Mouse (Mus musculus): ENCODE measurements around the gene Lrrk1. TPM values are rescaled to one million over a fixed set of nuclear protein-coding genes. Genes with fewer than 3 reads are reported as not detected.

Gene Lrrk1
- total RNA-seq, 4 experiments from 2014 or later: 3.6 to 6.0 (median 5.2) TPM

DNA sequence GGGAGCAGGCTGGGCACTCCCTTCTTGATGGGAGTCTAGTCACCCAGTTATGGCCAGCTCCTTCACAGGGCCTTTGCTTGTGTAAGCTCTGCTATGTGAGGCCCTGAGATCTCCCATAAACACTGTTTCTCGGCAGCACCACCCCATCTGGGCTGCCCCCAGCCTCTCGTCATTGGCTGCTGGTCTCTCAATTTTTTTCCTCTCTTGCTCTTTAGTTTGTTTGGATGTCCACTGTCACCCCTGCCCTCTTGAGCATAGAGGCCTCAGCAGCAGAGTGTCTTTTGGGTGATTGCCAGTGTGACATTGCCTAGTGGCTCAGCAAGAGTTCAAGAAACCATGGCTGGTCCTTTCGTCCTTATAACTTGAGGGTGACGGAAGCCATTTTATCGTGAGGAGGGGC, 130.9 kb downstream of the Lrrk1 start:
- no peak for DNase-seq (ENCODE audit: low spot score in 2 of 2)

DNA sequence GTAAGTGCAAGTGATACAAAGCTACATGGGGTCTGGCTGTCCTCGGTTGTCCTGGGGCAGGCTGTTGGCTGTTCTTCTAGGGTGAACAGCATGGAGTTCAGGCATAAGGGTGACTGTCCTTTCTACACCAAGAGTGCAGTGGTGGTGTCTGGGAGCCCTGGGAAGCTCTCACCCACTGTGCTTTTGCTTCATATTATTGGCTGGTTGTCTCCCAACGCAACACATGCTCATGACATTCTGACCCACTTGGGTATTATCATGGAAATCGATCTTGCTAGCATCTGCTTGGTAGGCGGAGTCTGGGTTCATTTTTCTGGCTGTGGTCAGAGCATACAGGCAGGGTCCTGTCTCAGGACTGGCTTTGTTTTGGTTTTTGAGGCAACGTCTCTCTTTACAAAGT, 131.7 kb downstream of the Lrrk1 start:
- DNase-seq (ENCODE audit: low spot score in 2 of 2): no peak

DNA sequence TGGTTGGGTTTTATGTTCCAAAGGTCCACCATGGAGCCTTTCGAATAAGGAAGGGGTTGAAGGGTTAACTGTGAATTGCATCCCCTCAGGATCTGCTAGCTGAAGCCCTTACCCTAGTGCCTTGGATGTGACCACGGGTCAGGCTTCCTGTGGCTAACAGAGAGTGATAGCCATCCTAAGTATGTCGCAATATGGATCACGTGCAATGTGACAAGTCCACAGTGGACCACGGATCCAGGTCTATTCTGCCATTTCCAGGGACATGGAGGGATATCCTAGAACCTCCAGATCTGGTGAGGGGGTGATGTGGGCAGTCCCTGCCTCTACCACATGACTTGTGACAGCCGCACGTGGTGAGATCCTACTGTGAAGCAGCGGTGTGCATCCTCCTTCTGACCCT, 133.2 kb downstream of the Lrrk1 start:
- DNase-seq (ENCODE audit: low spot score in 2 of 2): no peak

DNA sequence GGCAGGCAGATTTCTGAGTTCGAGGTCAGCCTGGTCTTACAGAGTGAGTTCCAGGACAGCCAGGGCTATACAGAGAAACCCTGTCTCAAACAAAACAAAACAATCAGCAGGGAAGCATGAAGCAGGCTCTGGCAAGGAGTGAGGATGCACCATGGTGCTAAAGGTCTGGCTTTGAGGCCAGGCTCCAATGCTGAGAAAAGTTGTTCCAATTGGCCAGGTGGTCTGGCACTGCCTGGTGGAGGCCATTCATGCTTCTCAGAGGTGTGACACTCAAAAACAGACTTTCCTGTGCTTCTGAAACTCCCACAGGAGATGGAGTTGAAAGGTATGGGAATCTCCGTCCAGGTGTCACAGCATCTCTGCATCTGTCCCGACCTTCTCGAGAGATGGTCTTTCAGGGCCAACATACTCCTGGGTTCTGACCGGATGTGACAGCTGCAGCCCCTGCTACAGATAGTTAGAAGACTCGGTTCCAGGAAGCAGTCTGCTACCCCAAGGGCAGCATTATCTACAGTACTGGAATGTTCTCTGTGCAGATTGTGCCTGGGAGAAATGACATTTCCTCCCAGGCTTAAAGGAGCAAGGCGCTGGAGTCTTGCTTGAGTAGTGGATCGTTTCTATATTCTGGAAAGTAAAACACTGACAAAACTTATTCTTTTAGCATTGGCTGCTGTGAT, 134.0 kb downstream of the Lrrk1 start:
- DNase-seq (ENCODE audit: low spot score in 2 of 2): no peak

DNA sequence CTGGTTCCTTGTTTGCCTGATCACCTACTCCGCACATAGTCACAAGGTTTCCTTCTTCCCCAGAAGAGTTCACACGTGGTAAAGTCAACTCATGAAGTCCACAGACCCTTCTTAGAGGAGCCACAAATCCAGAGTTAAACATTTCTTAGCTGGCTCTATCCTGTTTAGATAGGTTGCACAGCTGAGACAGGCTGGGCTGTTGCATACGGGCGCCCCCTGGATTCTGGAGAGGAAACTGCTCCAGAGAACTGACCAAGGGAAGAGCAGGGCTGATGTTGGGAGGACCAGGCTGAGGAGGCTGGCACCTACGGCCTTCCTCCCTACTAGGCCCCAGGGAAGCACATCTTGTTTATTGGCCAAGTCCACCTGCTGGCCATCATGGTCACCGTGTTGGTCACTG, 138.1 kb downstream of the Lrrk1 start:
- peak; percentile 18 to 49 for DNase-seq (ENCODE audit: low spot score in 2 of 2)

DNA sequence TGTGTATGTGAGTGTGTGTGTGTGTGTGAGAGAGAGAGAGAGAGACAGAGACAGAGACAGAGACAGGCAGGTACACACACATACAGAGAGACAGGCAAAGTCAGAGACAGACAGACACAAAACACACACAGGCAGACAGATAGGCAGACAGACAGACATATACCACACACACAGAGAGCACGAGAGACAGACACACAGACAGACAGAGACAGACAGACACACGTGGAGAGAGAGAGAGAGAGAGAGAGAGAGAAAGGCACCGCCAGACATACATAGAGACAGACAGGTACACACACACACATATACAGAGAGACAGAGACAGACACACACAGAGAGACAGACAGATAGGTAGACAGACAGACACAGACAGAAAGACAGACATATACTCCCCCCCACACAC, 138.7 kb downstream of the Lrrk1 start:
- no peak for DNase-seq (ENCODE audit: low spot score in 2 of 2)

DNA sequence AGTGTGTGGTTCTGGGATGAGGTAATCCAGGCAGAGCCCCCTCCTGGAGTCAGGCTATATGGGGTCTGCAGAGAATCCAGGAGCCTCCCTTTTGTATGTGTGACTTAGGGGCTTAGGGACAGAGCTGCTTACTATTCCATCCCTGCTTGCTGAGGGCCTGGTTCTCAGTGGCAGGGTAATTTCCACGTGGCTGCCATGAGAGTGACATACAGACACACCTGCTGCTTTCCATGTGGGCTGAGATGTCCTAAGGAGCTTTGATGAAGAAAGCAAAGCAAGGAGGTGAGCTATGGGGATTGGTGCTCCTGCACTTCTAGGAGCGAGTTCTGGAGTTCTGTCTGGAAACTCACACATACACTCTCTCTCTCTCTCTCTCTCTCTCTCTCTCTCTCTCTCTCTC, 139.1 kb downstream of the Lrrk1 start:
- no peak for DNase-seq (ENCODE audit: low spot score in 2 of 2)

DNA sequence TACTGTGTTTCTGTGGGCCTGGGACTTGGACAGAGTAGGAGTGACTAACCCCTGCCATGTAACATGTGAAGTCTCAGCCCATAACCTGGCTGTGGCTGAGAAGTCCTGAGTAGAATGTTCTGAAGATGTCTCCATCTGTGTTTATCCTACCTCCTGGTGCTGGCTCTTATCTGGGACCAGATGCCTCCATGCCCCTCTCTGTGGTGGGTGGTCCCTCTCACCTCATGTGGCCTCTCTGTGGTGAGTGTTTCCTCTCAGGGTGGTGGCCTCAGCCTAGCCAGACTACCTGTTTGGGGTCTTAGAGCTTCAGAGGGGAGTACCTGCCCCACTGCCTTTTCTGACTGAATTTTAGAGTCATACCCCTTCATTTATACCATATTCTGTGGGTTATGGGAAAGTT, 139.9 kb downstream of the Lrrk1 start:
- no peak for DNase-seq (ENCODE audit: low spot score in 2 of 2)

DNA sequence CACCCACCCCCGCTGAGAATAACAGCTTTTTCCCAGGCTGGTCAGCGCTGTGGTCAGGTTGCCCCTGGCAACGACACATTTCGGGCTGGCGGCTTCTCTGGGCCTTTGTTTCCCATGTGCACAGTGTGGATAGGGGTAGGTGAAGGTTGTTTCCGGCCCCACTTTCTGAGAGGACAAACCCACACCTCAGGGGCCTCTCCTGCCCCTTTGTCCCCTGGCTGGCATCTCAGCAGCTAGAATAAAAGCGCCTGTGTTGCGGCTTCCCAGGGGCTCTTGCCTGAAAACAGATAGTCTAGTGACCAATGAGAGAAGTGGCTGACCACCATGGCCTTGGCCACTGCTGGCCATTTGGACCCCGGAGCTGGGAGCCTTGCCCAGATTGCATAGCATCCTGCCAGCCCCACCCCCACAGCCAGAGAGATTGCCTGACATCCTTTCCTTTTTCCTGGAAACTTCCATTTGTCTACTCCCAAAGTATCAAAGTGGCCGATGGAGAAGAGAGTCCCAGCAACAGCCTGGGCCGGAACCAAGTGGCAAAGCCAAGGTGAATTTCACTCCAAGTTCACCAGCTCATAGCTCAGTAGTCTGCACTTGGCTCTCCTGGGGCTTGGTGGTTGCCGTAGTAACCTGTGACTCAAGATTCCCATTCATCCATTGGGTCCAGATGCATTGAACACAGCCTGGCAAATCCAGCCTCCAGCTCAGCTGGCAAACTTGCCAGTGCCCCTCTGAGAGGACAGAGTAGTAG, 140.7 kb downstream of the Lrrk1 start:
- peak; percentile 25 to 84 for DNase-seq (ENCODE audit: low spot score in 2 of 2)

DNA sequence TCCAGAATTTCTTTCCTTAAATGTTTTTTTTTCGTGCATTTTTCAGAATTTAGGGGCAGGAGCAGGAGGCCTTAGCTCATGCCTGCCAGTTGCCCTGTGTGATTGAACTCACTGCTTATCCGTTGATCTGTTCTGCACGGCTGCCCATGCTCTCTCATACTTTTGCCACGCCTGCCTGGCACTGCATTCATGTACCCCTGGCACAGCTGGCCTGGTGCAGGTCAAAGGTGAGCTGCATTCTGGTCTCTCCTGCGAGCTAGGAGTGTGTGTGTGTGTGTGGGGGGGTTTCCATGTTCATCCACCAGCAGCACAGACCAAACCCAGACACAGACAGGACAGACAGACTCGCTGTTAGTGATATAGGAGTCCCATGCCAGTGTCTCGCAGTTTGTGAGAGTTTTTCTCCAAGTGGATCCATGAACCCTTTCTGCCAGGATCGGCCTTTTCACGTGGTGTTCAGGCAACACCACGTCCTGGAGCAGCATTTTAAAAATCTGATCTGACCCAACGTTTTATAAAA, 141.4 kb downstream of the Lrrk1 start:
- no peak for DNase-seq (ENCODE audit: low spot score in 2 of 2)

DNA sequence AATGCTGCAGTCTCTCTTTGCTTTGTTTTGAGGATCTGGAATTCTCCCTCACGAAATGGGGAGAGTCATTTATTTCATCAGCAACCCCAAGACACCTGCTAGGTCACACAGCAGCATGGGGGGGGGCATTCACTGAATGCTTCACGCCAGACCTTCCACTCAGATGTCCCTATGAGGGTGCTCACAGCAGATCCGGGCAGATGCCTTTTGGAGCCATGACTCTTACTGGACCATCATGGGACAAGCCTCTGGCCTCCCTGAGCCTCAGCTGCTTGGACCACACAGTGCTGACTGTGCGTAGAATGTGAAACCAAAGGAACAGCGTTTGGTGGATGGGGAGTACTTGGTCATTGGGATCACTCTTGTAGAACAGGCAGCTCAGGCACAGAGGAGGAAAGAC, 142.5 kb downstream of the Lrrk1 start:
- no peak for DNase-seq (ENCODE audit: low spot score in 2 of 2)

DNA sequence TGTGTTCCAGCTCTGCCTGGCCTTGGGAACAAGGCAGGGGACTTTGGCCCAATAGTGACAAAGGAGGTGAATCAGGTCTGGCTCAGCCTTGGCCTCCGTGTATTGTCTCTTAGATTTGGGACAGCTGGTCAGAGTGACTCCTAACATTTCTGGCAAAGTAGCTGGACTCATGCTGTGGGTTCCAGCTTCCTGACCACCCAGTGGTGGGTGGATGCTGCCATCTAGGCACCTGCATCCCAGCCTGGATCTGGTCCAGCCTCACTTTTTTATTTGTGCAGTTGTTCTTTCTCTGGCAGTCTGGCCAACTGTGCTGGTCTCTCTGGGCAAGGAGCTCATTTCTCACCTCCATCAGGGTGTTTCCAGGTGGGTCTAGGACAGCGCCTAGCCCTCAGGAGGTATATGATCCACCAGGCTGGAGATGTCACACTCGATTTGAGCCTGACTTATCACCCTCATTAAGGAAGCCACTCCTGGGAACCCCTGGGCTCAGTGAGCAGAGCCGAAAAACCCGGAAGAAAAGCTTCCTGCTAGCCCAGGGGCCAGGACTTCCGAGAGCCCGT, 144.3 kb downstream of the Lrrk1 start:
- DNase-seq (ENCODE audit: low spot score in 2 of 2): no peak

DNA sequence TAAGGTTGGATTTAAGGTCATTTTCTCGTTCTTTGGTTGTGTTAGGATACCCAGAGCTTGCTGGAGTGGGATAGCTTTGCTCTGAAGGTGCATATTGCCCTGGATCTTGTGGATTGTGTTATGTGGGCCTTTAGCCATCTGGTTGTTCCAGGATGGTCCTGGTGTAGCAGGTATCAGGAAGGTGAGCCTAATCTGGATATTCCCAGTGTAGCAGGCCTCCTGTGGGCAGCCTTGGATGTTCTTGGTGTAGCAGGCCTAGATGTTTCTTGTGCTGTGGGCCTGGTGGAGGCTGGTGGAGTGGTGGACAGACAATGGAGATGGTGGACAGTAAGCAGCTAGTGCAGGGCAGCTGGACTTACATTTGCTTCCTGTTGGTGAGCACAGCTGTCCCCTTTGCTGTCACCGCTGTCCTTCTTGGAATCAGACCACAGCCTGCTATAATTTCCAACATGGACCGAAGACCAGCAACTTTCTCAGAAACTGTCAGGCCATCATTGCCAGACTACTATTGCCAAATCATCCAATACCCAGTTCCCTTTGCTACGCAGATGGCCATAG, 146.2 kb downstream of the Lrrk1 start:
- no peak for DNase-seq (ENCODE audit: low spot score in 2 of 2)

DNA sequence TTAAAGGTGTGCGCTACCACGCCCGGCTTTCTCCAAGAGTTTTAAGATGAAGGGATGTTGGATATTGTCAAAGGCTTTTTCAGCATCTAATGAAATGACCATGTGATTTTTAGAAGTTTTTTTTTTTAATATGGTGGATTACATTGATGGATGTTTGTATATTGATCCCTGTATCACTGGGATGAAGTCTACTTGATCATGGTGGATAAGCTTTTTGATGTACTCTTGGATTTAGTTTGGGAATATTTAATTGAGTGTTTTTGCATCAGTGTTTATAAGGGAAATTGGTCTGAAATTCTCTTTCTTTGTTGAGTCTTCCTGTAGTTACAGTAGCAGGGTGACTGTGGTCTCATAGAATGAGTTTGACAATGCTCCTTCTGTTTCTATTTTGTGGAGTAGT, 150.0 kb downstream of the Lrrk1 start:
- no peak for DNase-seq (ENCODE audit: low spot score in 2 of 2)

DNA sequence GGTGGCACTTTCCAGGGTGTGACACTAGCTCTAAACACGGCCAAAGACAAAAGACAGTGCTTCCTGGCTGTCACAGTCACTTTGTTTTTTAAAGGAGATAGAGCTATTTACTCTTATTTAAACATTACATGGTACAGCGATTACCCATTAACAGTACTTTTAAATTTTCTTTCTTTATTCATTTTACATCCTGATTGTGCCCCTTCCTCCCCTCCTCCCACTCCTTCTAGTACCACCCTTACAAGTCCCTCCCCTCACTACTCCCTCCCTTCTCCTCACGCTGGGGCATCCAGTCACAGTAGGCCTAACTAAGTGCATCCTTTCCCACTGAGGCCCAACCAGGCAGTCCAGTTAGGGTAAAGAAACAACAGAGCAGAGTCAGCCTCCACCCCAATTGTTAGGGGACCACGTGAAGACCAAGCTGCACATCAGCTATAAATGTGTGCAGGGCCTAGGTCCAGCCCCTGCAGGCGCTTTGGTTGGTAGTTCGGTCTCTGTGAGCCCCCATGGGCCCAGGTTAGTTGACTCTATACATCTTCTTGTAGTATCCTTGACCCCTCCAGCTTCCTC, 154.1 kb downstream of the Lrrk1 start:
- DNase-seq (ENCODE audit: low spot score in 2 of 2): no peak

DNA sequence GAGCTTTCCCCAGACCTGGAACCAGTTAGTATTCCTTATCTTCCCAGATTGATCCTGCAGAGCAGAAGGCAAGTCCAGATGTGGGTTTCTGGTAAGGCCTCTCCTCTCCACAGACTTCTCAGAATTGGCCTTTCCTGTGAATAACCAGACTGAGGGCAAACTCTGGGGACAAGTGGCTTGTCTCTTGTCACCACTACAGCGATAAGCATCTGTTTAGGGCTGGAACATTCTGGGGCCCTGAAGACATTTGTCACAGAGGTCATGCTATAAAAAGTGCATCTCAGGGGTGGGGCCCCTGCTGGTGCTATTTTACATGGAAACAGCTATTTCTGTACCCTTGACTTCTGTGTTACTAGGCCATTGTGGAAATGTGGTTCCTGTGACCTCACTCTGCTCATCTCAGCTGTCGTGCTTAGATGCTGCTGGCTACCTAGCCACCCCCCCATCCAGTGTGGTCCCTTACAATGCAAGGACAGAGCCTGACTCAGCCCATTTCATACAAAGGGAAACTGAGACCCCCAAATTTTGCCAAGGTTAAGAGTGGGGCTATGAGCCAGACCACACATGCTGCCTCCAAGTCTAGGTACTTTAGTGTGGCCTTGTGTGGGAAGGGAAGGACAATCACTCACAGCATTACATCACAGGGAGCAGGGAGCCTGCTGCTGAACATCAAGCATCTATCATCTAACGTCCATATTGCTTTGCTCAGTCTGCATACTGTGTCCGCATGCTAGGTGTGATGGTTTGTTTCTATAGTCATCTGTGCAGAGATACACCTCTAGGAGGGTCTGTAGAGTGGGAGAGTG, 154.8 kb downstream of the Lrrk1 start:
- no peak for DNase-seq (ENCODE audit: low spot score in 2 of 2)

DNA sequence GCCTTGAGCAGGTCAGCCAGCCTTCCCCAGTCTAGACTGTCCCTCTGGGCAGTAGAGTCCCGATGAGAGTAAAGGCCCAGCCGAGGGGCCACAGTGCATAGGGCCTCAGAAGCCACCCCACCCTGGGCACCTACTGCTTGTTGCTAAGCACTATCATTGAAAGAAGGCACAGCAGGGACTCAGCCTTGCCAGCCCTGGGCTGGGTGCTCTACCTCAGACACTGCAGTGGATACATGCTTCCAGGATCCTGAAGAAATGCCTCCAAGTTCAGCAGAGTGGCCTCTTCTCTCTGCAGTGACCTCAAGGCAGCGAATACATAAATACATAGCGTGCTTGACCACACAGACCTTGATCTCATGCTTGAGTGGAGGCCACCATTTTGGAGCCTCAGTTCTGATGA, 156.3 kb downstream of the Lrrk1 start:
- DNase-seq (ENCODE audit: low spot score in 2 of 2): no peak

DNA sequence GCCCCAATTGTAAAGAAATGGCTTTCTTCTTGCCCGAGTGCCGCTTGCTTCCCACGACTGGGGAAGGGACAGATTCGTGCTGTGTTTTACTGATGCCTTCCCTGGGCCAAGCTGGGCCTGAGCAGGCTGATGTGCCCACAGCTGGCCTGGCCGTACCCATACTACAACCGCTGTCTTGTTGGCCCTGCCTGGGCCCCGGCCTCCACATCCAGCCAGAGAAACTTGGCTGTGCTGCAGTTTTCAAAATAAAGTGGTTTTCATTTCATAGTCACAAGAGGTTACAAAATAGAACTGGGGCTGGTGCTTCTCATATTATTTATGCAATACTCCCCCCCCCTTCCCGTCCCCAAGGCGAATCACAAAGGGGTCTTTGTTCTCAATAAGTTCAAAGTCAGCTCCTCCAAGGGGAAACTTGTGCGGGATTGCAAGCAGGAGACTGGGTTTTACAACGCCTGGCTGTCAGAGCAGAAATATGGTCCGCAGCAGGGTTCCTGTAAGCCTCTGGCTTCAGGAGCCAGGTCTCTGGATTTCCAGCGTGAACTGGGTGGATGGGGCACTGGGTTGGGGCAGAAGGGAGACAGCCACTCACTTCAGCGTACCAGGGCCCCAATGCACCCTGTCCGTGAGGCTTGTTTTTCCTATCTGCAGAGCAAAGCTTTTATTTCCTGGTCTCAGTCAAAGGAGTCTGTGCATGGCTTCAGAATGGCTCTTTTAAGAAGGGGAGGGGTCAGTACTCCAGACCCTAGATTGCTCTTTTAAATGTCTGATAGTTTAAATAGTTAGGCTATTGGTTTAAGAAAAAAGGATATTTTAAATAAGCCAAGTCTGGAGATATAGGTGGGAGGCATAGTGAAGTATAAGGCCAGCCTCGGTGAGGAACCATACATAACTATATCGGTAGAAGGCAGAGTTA, 157.3 kb downstream of the Lrrk1 start:
- peak in 1 of 2 experiments; percentile 12 for DNase-seq (ENCODE audit: low spot score in 2 of 2)

DNA sequence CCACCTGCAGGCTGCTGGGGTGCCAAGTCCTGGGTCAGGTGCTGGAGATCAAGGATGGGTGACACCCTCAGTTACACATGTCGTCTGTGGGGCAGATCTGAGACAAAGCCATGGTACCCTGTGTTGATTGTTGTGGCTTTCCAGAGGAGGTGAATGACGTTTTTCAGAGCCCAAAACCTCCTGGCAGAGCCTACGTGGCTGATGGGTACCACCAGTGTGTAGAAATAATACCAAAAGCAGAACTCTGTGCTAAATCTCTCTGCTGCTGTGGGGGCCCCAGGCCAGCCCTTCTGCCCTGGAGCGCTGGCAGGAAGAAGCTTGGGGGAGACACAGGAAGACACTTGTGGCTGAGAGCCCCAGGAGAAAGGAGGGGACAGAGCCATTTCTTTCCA, 157.9 kb downstream of the Lrrk1 start:
- no peak for DNase-seq (ENCODE audit: low spot score in 2 of 2)

DNA sequence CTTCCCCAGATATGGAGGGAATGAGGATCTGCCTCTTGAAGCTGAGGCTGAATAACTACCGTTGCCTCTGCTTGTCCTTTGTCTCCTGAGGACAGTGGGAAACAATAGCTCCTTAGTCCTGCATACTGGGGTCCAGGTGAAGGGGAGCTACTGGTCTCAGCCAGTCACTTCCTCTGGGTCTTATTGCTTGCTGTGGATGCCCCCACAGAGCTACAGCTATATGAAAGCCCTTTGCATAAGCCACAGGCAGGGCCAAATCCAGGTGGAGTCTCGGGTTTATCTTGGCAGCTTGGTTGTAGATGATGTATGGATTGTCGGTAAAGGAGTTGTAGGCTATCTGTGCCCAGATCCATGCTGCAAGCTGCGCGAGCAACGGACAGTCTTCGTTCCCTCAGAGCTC, 158.7 kb downstream of the Lrrk1 start:
- no peak for DNase-seq (ENCODE audit: low spot score in 2 of 2)

Measured in left cerebral cortex, adult 8-10 months (tissue).